Mouse (Mus musculus) left cerebral cortex, postnatal 25 days (tissue): ENCODE data around the gene Csde1. TPM values are rescaled to one million over a fixed set of nuclear protein-coding genes. Genes with fewer than 3 reads are reported as not detected.

ENCODE experiments used
- DNase-seq, 2 experiments: peaks; one replicate each; pipeline ENCODE4 v3.0.0; 2022; ENCODE audit warnings: low spot score in 2 of 2, mixed read lengths in 1 of 2
- intact Hi-C: fragments of 180-260 bp; cut with DNase I; formaldehyde crosslinking; loops from one replicate; pipeline ENCODE4 v1.15.1; 2025
- total RNA-seq, 2 experiments: library from RNA; stranded (reverse); gene quantifications; 2 replicates each; pipeline ENCODE4 v1.2.3; 2021

Csde1 gene
- total RNA-seq, 2 experiments from 2014 or later = 235 to 238 TPM

- intact Hi-C loops = loop anchor here (1.0 kb wide), 1 partner anchor 68 kb away; no protein-coding TSS in a partner anchor
- DNase-seq = peak; percentile 58 to 59
Observed at GRCm38 (mm10) chr3:103102454-103103390, 82.5 kb downstream of the Csde1 start, which contains the start of gene Dennd2c. TSS of gene Dennd2c (plus strand) at chr3:103102604.

Other genes starting within 250 kb of the Csde1 start
- not detected for gene Tshb, start 237.7 kb upstream of the Csde1 start, total RNA-seq
- not detected for gene Sycp1, start 84.3 kb upstream of the Csde1 start, total RNA-seq
- gene Nr1h5, start 56.3 kb upstream of the Csde1 start, total RNA-seq = not detected
- gene Sike1, start 24.7 kb upstream of the Csde1 start, total RNA-seq = 10 to 100 TPM; 73.7 to 74.8 TPM
- 10 to 100 TPM; 83.6 to 83.8 TPM for gene Nras, start 37.9 kb downstream of the Csde1 start, total RNA-seq
- gene Ampd1, start 53.6 kb downstream of the Csde1 start, total RNA-seq = not detected
- under 1 TPM; 0.48 to 0.62 TPM for gene Dennd2c, start 82.2 kb downstream of the Csde1 start, total RNA-seq
- gene Bcas2, start 151.2 kb downstream of the Csde1 start, total RNA-seq = 10 to 100 TPM; 59.4 to 69.3 TPM